Comparison of ENCODE assay signal across 33 mouse cellular contexts in the genomic region with DNA sequence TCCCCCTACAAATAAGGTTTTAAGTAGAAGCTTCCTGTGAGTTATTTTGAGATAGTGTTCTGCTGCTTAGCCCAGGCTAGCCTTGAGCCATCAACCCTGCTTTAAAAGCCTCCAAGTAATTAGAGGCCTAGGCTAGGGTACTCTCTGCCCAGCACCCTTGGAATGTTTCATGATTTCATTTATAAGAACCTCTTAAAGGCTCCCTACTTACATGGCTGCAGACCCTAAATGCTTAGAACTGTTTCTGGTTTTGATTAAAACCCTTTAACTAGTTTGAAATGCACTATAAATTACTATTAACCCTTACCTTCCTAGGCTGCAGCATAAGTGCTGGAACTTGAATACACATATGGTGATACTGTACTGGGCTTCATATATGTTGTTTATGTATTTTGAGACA. TPM values are rescaled to one million over a fixed set of nuclear protein-coding genes. Genes with fewer than 3 reads are reported as not detected.
DNase-seq lines count a peak whose midpoint lies in the region; ATAC-seq and TF ChIP-seq lines count a peak whose summit lies in the region.
"Had no signal": no experiment of that assay in that cellular context is flagged by ENCODE, and none has a peak within 500 bp of the region (broad histone marks: within the 10 kb centered on the region; RNA-seq: fewer than 3 reads in every experiment).

No protein-coding gene starts in this region.

- H3K36me3 ChIP-seq in hindbrain, embryonic 10.5 days = no peaks in the 10 kb centered on the region
- no peaks in the 10 kb centered on the region for H3K36me3 ChIP-seq in hindbrain, embryonic 14.5 days (replicated peaks; ENCODE audit: control insufficient read depth, insufficient read depth)
- H3K36me3 ChIP-seq in embryonic facial prominence, embryonic 12.5 days = no peaks in the 10 kb centered on the region
- no peaks in the 10 kb centered on the region for H3K36me3 ChIP-seq in limb, embryonic 10.5 days
- no peaks in the 10 kb centered on the region for H3K36me3 ChIP-seq in limb, embryonic 15.5 days
- H3K36me3 ChIP-seq in stomach, postnatal 0 days (ENCODE audit: control insufficient read depth, insufficient read depth, low read length) = no peaks in the 10 kb centered on the region
- H3K36me3 ChIP-seq in kidney, adult 2 months (ENCODE audit: control insufficient read depth, insufficient read depth, low read length) = no peaks in the 10 kb centered on the region
- H3K36me3 ChIP-seq: forebrain, embryonic 12.5 days; hindbrain, embryonic 13.5 days; kidney, embryonic 15.5 days; midbrain, embryonic 15.5 days; stomach, embryonic 15.5 days had no signal

- no peak for TF ChIP-seq CTCF in stomach, postnatal 0 days (IDR thresholded peaks at IDR 0.05; ENCODE audit: low read depth)
- no peak for TF ChIP-seq CTCF in kidney, adult 2 months (conservative IDR thresholded peaks at IDR 0.05; ENCODE audit: insufficient read depth, insufficient read length, low read depth, low read length)

- no peak overlapping the region for H3K4me2 ChIP-seq in hindbrain, embryonic 14.5 days (replicated peaks)
- no peak overlapping the region for H3K4me2 ChIP-seq in embryonic facial prominence, embryonic 12.5 days (replicated peaks)
- H3K4me2 ChIP-seq in limb, embryonic 15.5 days = no peak overlapping the region
- H3K4me2 ChIP-seq in stomach, postnatal 0 days (replicated peaks; ENCODE audit: low read depth) = no peak overlapping the region
- H3K4me2 ChIP-seq: forebrain, embryonic 12.5 days; heart, embryonic 11.5 days; hindbrain, embryonic 13.5 days; kidney, embryonic 15.5 days; midbrain, embryonic 15.5 days; stomach, embryonic 15.5 days had no signal

- DNase-seq in hindbrain, embryonic 10.5 days (ENCODE audit: low spot score) = no peak
- no peak for DNase-seq in hindbrain, embryonic 14.5 days (ENCODE audit: low spot score)
- DNase-seq in limb, embryonic 10.5 days (ENCODE audit: low spot score) = no peak
- no peak for DNase-seq in stomach, postnatal 0 days (ENCODE audit: low spot score)
- DNase-seq in kidney, adult 2 months = no peak
- DNase-seq: adrenal gland, postnatal 10 days; cerebellum, adult 9-11 months; gastrocnemius, adult 2 months; gastrocnemius, postnatal 36 days; heart, adult 18-20 months; heart, postnatal 36 days; kidney, adult 11 months; kidney, postnatal 25 days; liver; lung, adult 2 months; lung, postnatal 10 days; right cerebral cortex, postnatal 25 days; thymus, postnatal 14 days had no signal

- TF ChIP-seq POLR2A in kidney, adult 2 months (IDR thresholded peaks at IDR 0.05; ENCODE audit: low read depth, low read length) = no peak

- no peak for TF ChIP-seq EP300 in stomach, postnatal 0 days (optimal IDR thresholded peaks at IDR 0.05)

- H3K9me3 ChIP-seq in hindbrain, embryonic 10.5 days = no peaks in the 10 kb centered on the region
- H3K9me3 ChIP-seq in hindbrain, embryonic 14.5 days (ENCODE audit: control insufficient read depth, low read length) = no peaks in the 10 kb centered on the region
- H3K9me3 ChIP-seq in embryonic facial prominence, embryonic 12.5 days = no peaks in the 10 kb centered on the region
- H3K9me3 ChIP-seq in limb, embryonic 10.5 days (replicated peaks) = no peaks in the 10 kb centered on the region
- H3K9me3 ChIP-seq in limb, embryonic 15.5 days = no peaks in the 10 kb centered on the region
- H3K9me3 ChIP-seq in stomach, postnatal 0 days (ENCODE audit: control insufficient read depth, low read length) = no peaks in the 10 kb centered on the region
- H3K9me3 ChIP-seq: forebrain, embryonic 12.5 days; G1E; hindbrain, embryonic 13.5 days; kidney, embryonic 15.5 days; midbrain, embryonic 15.5 days; stomach, embryonic 15.5 days had no signal

- H3K9ac ChIP-seq in hindbrain, embryonic 14.5 days = no peak overlapping the region
- H3K9ac ChIP-seq in embryonic facial prominence, embryonic 12.5 days = no peak overlapping the region
- H3K9ac ChIP-seq in limb, embryonic 15.5 days = no peak overlapping the region
- H3K9ac ChIP-seq in stomach, postnatal 0 days (ENCODE audit: low read length) = no peak overlapping the region
- H3K9ac ChIP-seq: forebrain, embryonic 12.5 days; hindbrain, embryonic 13.5 days; kidney, embryonic 15.5 days; liver, embryonic 14.5 days; midbrain, embryonic 15.5 days; stomach, embryonic 15.5 days had no signal

- peak overlapping the region; percentile 76 for H3K27ac ChIP-seq in hindbrain, embryonic 10.5 days
- no peak overlapping the region for H3K27ac ChIP-seq in hindbrain, embryonic 14.5 days
- peak overlapping the region; percentile 58 for H3K27ac ChIP-seq in embryonic facial prominence, embryonic 12.5 days
- peak overlapping the region; percentile 70; the same call in 1 of the 2 replicates for H3K27ac ChIP-seq in limb, embryonic 10.5 days
- peak overlapping the region; percentile 75 for H3K27ac ChIP-seq in limb, embryonic 15.5 days
- no peak overlapping the region for H3K27ac ChIP-seq in stomach, postnatal 0 days (replicated peaks)
- no peak overlapping the region for H3K27ac ChIP-seq in kidney, adult 2 months (ENCODE audit: insufficient read depth, low read depth, low read length)
- H3K27ac ChIP-seq: forebrain, embryonic 12.5 days; gastrocnemius, adult 2 months; hindbrain, embryonic 13.5 days; kidney, embryonic 15.5 days; layer of hippocampus, adult 2 months; liver, embryonic 14.5 days; macrophage; midbrain, embryonic 15.5 days; stomach, embryonic 15.5 days had no signal

- H3K4me3 ChIP-seq in hindbrain, embryonic 10.5 days = no peak overlapping the region
- H3K4me3 ChIP-seq in hindbrain, embryonic 14.5 days (replicated peaks; ENCODE audit: low read length) = no peak overlapping the region
- no peak overlapping the region for H3K4me3 ChIP-seq in embryonic facial prominence, embryonic 12.5 days
- no peak overlapping the region for H3K4me3 ChIP-seq in limb, embryonic 10.5 days
- H3K4me3 ChIP-seq in limb, embryonic 15.5 days = no peak overlapping the region
- no peak overlapping the region for H3K4me3 ChIP-seq in stomach, postnatal 0 days (ENCODE audit: low read depth, low read length)
- H3K4me3 ChIP-seq in kidney, adult 2 months (ENCODE audit: insufficient read depth, low read depth, low read length) = no peak overlapping the region
- H3K4me3 ChIP-seq: erythroblast, embryonic 14.5 days; forebrain, embryonic 12.5 days; gastrocnemius, adult 2 months; hindbrain, embryonic 13.5 days; kidney, embryonic 15.5 days; layer of hippocampus, adult 2 months; midbrain, embryonic 15.5 days; stomach, embryonic 15.5 days had no signal

- peaks cover 19% of the 10 kb centered on the region; the same call in 1 of the 2 replicates for H3K27me3 ChIP-seq in hindbrain, embryonic 10.5 days (ENCODE audit: insufficient read depth, poor library complexity, severe bottlenecking)
- H3K27me3 ChIP-seq in hindbrain, embryonic 14.5 days (ENCODE audit: control insufficient read depth, insufficient read depth, low read length) = no peaks in the 10 kb centered on the region
- no peaks in the 10 kb centered on the region for H3K27me3 ChIP-seq in embryonic facial prominence, embryonic 12.5 days
- H3K27me3 ChIP-seq in limb, embryonic 10.5 days (ENCODE audit: low read depth, poor library complexity, severe bottlenecking) = no peaks in the 10 kb centered on the region
- no peaks in the 10 kb centered on the region for H3K27me3 ChIP-seq in limb, embryonic 15.5 days
- no peaks in the 10 kb centered on the region for H3K27me3 ChIP-seq in stomach, postnatal 0 days (ENCODE audit: control insufficient read depth, insufficient read depth, low read length)
- H3K27me3 ChIP-seq in kidney, adult 2 months (replicated peaks; ENCODE audit: control insufficient read depth, insufficient read depth, low read length) = no peaks in the 10 kb centered on the region
- H3K27me3 ChIP-seq: forebrain, embryonic 12.5 days; hindbrain, embryonic 13.5 days; kidney, embryonic 15.5 days; midbrain, embryonic 15.5 days; stomach, embryonic 15.5 days had no signal

- H3K4me1 ChIP-seq in hindbrain, embryonic 10.5 days (replicated peaks) = peaks cover 62% of the 10 kb centered on the region
- H3K4me1 ChIP-seq in hindbrain, embryonic 14.5 days (replicated peaks; ENCODE audit: control insufficient read depth, insufficient read depth, low read length) = no peaks in the 10 kb centered on the region
- H3K4me1 ChIP-seq in embryonic facial prominence, embryonic 12.5 days = peaks cover 11% of the 10 kb centered on the region
- H3K4me1 ChIP-seq in limb, embryonic 10.5 days = peaks cover 33% of the 10 kb centered on the region
- peaks cover 13% of the 10 kb centered on the region for H3K4me1 ChIP-seq in limb, embryonic 15.5 days
- H3K4me1 ChIP-seq in stomach, postnatal 0 days (replicated peaks; ENCODE audit: control insufficient read depth, insufficient read depth) = no peaks in the 10 kb centered on the region
- H3K4me1 ChIP-seq in kidney, adult 2 months (ENCODE audit: control insufficient read depth, insufficient read depth, low read length) = no peaks in the 10 kb centered on the region
- H3K4me1 ChIP-seq: hindbrain, embryonic 13.5 days; kidney, embryonic 15.5 days; midbrain, embryonic 15.5 days; stomach, embryonic 15.5 days had no signal

- ATAC-seq in hindbrain, embryonic 14.5 days (ENCODE audit: low FRiP score) = no peak
- ATAC-seq in embryonic facial prominence, embryonic 12.5 days (ENCODE audit: insufficient number of reproducible peaks, insufficient read depth, low FRiP score, low TSS enrichment) = no peak
- no peak; the same call in 1 of the 2 replicates for ATAC-seq in limb, embryonic 15.5 days (ENCODE audit: insufficient number of reproducible peaks, low FRiP score, low TSS enrichment, low read depth)
- no peak for ATAC-seq in stomach, postnatal 0 days (ENCODE audit: low FRiP score, low TSS enrichment)
- ATAC-seq: CD4-positive, CD25-positive, alpha-beta regulatory T cell, adult 4 months; inflammation-experienced regulatory T-cells, adult 6 months; midbrain, embryonic 15.5 days had no signal

RNA-seq across cellular contexts. Expression of a gene that starts 38.9 kb away (rescaled TPM):
- polyA plus RNA-seq in hindbrain, embryonic 10.5 days (2016; fragmentation: Nextera tagmentation; extraction: Ambion mirVana) = 39.0 and 40.6 TPM in 2 replicates
- polyA plus RNA-seq in hindbrain, embryonic 14.5 days (2014; fragmentation: Nextera tagmentation; extraction: Ambion mirVana) = 33.3 and 34.3 TPM in 2 replicates
- polyA plus RNA-seq in embryonic facial prominence, embryonic 12.5 days (2016; fragmentation: Nextera tagmentation; extraction: Ambion mirVana) = 29.6 and 30.7 TPM in 2 replicates
- polyA plus RNA-seq in limb, embryonic 10.5 days (2016; fragmentation: Nextera tagmentation; extraction: Ambion mirVana) = 41.3 and 48.3 TPM in 2 replicates
- polyA plus RNA-seq in limb, embryonic 15.5 days (2015; fragmentation: Nextera tagmentation; extraction: Ambion mirVana) = 24.1 and 26.3 TPM in 2 replicates
- 13.4 and 13.6 TPM in 2 replicates for polyA plus RNA-seq in stomach, postnatal 0 days (2015; fragmentation: Nextera tagmentation; extraction: Ambion mirVana)
- 7.9 and 8.3 TPM in 2 replicates for polyA plus RNA-seq in kidney, adult 2 months (2012; rRNA removed)

RNA-seq across cellular contexts. Expression of a gene that starts 38.9 kb away (rescaled TPM):
- 41.2 and 45.9 TPM in 2 replicates for polyA plus RNA-seq in hindbrain, embryonic 10.5 days (2016; fragmentation: Nextera tagmentation; extraction: Ambion mirVana)
- 42.3 and 44.7 TPM in 2 replicates for polyA plus RNA-seq in hindbrain, embryonic 14.5 days (2014; fragmentation: Nextera tagmentation; extraction: Ambion mirVana)
- polyA plus RNA-seq in embryonic facial prominence, embryonic 12.5 days (2016; fragmentation: Nextera tagmentation; extraction: Ambion mirVana) = 46.9 and 47.2 TPM in 2 replicates
- 51.6 and 53.4 TPM in 2 replicates for polyA plus RNA-seq in limb, embryonic 10.5 days (2016; fragmentation: Nextera tagmentation; extraction: Ambion mirVana)
- polyA plus RNA-seq in limb, embryonic 15.5 days (2015; fragmentation: Nextera tagmentation; extraction: Ambion mirVana) = 48.9 and 53.2 TPM in 2 replicates
- 23.8 and 25.1 TPM in 2 replicates for polyA plus RNA-seq in stomach, postnatal 0 days (2015; fragmentation: Nextera tagmentation; extraction: Ambion mirVana)
- polyA plus RNA-seq in kidney, adult 2 months (2012; rRNA removed) = 22.8 and 25.3 TPM in 2 replicates

RNA-seq across cellular contexts. Expression of a gene that starts 39.0 kb away (rescaled TPM):
- 1.9 and 2.1 TPM in 2 replicates for polyA plus RNA-seq in hindbrain, embryonic 10.5 days (2016; fragmentation: Nextera tagmentation; extraction: Ambion mirVana)
- 3.0 and 3.1 TPM in 2 replicates for polyA plus RNA-seq in hindbrain, embryonic 14.5 days (2014; fragmentation: Nextera tagmentation; extraction: Ambion mirVana)
- polyA plus RNA-seq in embryonic facial prominence, embryonic 12.5 days (2016; fragmentation: Nextera tagmentation; extraction: Ambion mirVana) = 1.6 and 2.2 TPM in 2 replicates
- polyA plus RNA-seq in limb, embryonic 10.5 days (2016; fragmentation: Nextera tagmentation; extraction: Ambion mirVana) = 0.81 and 2.1 TPM in 2 replicates
- polyA plus RNA-seq in limb, embryonic 15.5 days (2015; fragmentation: Nextera tagmentation; extraction: Ambion mirVana) = 0.99 and 2.4 TPM in 2 replicates
- polyA plus RNA-seq in stomach, postnatal 0 days (2015; fragmentation: Nextera tagmentation; extraction: Ambion mirVana) = 1.1 and 1.5 TPM in 2 replicates
- 0.45 and 0.64 TPM in 2 replicates for polyA plus RNA-seq in kidney, adult 2 months (2012; rRNA removed)

RNA-seq across cellular contexts. Expression of a gene that starts 58.1 kb away (rescaled TPM):
- 6.7 and 8.4 TPM in 2 replicates for polyA plus RNA-seq in hindbrain, embryonic 10.5 days (2016; fragmentation: Nextera tagmentation; extraction: Ambion mirVana)
- 6.7 and 7.6 TPM in 2 replicates for polyA plus RNA-seq in hindbrain, embryonic 14.5 days (2014; fragmentation: Nextera tagmentation; extraction: Ambion mirVana)
- polyA plus RNA-seq in embryonic facial prominence, embryonic 12.5 days (2016; fragmentation: Nextera tagmentation; extraction: Ambion mirVana) = 9.5 and 11.0 TPM in 2 replicates
- polyA plus RNA-seq in limb, embryonic 10.5 days (2016; fragmentation: Nextera tagmentation; extraction: Ambion mirVana) = 5.5 and 6.8 TPM in 2 replicates
- polyA plus RNA-seq in limb, embryonic 15.5 days (2015; fragmentation: Nextera tagmentation; extraction: Ambion mirVana) = 3.0 and 4.0 TPM in 2 replicates
- polyA plus RNA-seq in stomach, postnatal 0 days (2015; fragmentation: Nextera tagmentation; extraction: Ambion mirVana) = 1.9 and 2.1 TPM in 2 replicates
- polyA plus RNA-seq in kidney, adult 2 months (2012; rRNA removed) = 5.1 and 5.3 TPM in 2 replicates

Comparison
In these comparisons a context has a peak if more than half of its experiments do, and no peak if none do; other contexts are left out.
1. H3K27ac ChIP-seq: peak in hindbrain, embryonic 10.5 days (single experiment), embryonic facial prominence, embryonic 12.5 days (single experiment), limb, embryonic 10.5 days (single experiment) and limb, embryonic 15.5 days (single experiment); none in hindbrain, embryonic 14.5 days (single experiment), stomach, postnatal 0 days (single experiment) and kidney, adult 2 months (single experiment).